Mouse (Mus musculus) G1E (cell line): ENCODE data around the gene Crct1.

Experiments
- CTCF ChIP-seq: IDR thresholded peaks from 2 replicates; pipeline ENCODE4 v1.5.1; 2012; ENCODE audit warnings: low read depth, low read length, inconsistent platforms, mixed read lengths
- GATA1 ChIP-seq: IDR thresholded peaks from 2 replicates; pipeline ENCODE4 v1.6.1; 2012; ENCODE audit warnings: borderline replicate concordance, low read length, inconsistent platforms, mixed read lengths
- POLR2AphosphoS5 ChIP-seq: IDR thresholded peaks from 2 replicates; pipeline ENCODE4 v1.6.1; 2012; ENCODE audit warnings: low read depth, low read length, inconsistent platforms; ENCODE audit not compliant: insufficient replicate concordance
- TAL1 ChIP-seq: conservative IDR thresholded peaks from 2 replicates; pipeline ENCODE4 v1.6.1; 2012; ENCODE audit warnings: low read depth, low read length, inconsistent platforms, mixed read lengths

- TF ChIP-seq CTCF: 0 out of 2 replicates have a peak, but pooled peaks have one; percentile 4
- TF ChIP-seq TAL1: no peak
- no peak for TF ChIP-seq GATA1
- no peak for TF ChIP-seq POLR2AphosphoS5
Measured at GRCm38 (mm10) chr3:92998691-92999090, 16.8 kb downstream of the Crct1 start.
